Mouse (Mus musculus): ENCODE measurements at regions not wholly inside any gene's neighbourhood (a gene's known extent, or its start where the extent isn't known, plus 50 kb on each side); places are given as distances from the start of the nearest gene placed in this dataset.

- no peak overlapping the region for H3K9ac ChIP-seq (ENCODE audit: insufficient read depth, low read depth)
- TF ChIP-seq USF1 (IDR thresholded peaks at IDR 0.05; ENCODE audit: low read depth, low read length) = no peak
- no peak for TF ChIP-seq PAX5 (IDR thresholded peaks at IDR 0.05; ENCODE audit: low read length)
- TF ChIP-seq NELFE (IDR thresholded peaks at IDR 0.05; ENCODE audit: low read depth, low read length) = no peak
- TF ChIP-seq EP300 (IDR thresholded peaks at IDR 0.05; ENCODE audit: low read length) = no peak
- TF ChIP-seq JUN (IDR thresholded peaks at IDR 0.05; ENCODE audit: insufficient read depth, low read depth, low read length) = no peak
- no peak for TF ChIP-seq TBP (conservative IDR thresholded peaks at IDR 0.05; ENCODE audit: low read depth, low read length)
- no peak for TF ChIP-seq ZMIZ1 (IDR thresholded peaks at IDR 0.05; ENCODE audit: low read depth, low read length)
- no peak for TF ChIP-seq ETS1 (conservative IDR thresholded peaks at IDR 0.05; ENCODE audit: low read depth, low read length)
- TF ChIP-seq MEF2A (IDR thresholded peaks at IDR 0.05; ENCODE audit: borderline replicate concordance, low read depth, low read length) = no peak
- TF ChIP-seq ZC3H11A (IDR thresholded peaks at IDR 0.05; ENCODE audit: low read depth, low read length) = no peak
- TF ChIP-seq HCFC1 (IDR thresholded peaks at IDR 0.05; ENCODE audit: low read depth, low read length) = no peak
- no peak for TF ChIP-seq GABPA (IDR thresholded peaks at IDR 0.05; ENCODE audit: insufficient replicate concordance, low read depth, low read length)
- no peak for TF ChIP-seq JUND (conservative IDR thresholded peaks at IDR 0.05; ENCODE audit: low read depth, low read length)
- TF ChIP-seq RAD21 (IDR thresholded peaks at IDR 0.05; ENCODE audit: low read depth, low read length) = no peak
- no peak for TF ChIP-seq CHD2 (IDR thresholded peaks at IDR 0.05; ENCODE audit: low read length)
- no peak for TF ChIP-seq SMC3 (IDR thresholded peaks at IDR 0.05; ENCODE audit: low read depth, low read length)
- TF ChIP-seq ELF1 (IDR thresholded peaks at IDR 0.05; ENCODE audit: low read depth, low read length) = no peak
- TF ChIP-seq MAFK (IDR thresholded peaks at IDR 0.05; ENCODE audit: insufficient replicate concordance, low read length) = no peak
- no peak overlapping the region for H3K4me2 ChIP-seq (ENCODE audit: insufficient read depth, low read depth, poor library complexity, severe bottlenecking)
- H3K4me3 ChIP-seq (replicated peaks in 1 of 3; ENCODE audit: low read depth in 2 of 3, low read length in 2 of 3, poor library complexity in 1 of 3) = no peak overlapping the region
- no peak overlapping the region for H3K27ac ChIP-seq (ENCODE audit: insufficient read depth, low read depth)
- no peak for DNase-seq (ENCODE audit: extremely low read depth)
- dilution Hi-C loops (cut with MboI; ENCODE audit: extremely low pct_ligation_motif_present, extremely low pct_unique_long_range_greater_than_20kb, low sequenced_read_pairs) (no loop called here), in situ Hi-C loops (cut with MboI; ENCODE audit: low pct_ligation_motif_present, low pct_unique_long_range_greater_than_20kb, low sequenced_read_pairs) (no loop called here)
- no peaks in the 10 kb centered on the region for H3K36me3 ChIP-seq (replicated peaks in 1 of 2; ENCODE audit: control insufficient read depth in 1 of 2, insufficient read depth in 1 of 2, low read length in 1 of 2)
- peaks cover 0 to 11% of the 10 kb centered on the region in 2 experiments; a peak in 2 of 4 replicates for H3K4me1 ChIP-seq (ENCODE audit: control insufficient read depth in 1 of 2, insufficient read depth in 2 of 2)
- no peaks in the 10 kb centered on the region for H3K79me2 ChIP-seq (replicated peaks; ENCODE audit: control insufficient read depth, extremely low read depth, insufficient read depth, poor library complexity, severe bottlenecking)
- H3K27me3 ChIP-seq (replicated peaks) = no peaks in the 10 kb centered on the region
- H3K9me3 ChIP-seq (replicated peaks; ENCODE audit: low read length) = no peaks in the 10 kb centered on the region
Measured at GRCm38 (mm10) chr4:94365375-94365774, 191.0 kb upstream of the Gm10306 start.

GRCm38 (mm10) chr4:94367174-94367573 lies 189.2 kb upstream of the Gm10306 start:
- dilution Hi-C loops (cut with MboI; ENCODE audit: extremely low pct_ligation_motif_present, extremely low pct_unique_long_range_greater_than_20kb, low sequenced_read_pairs) = no loop called here
- Histone ChIP-seq H3K27ac (ENCODE audit: insufficient read depth, low read depth) (no peak overlapping the region), H3K4me3 (replicated peaks in 1 of 3; ENCODE audit: low read depth in 2 of 3, low read length in 2 of 3, poor library complexity in 1 of 3) (no peak overlapping the region), H3K9me3 (replicated peaks; ENCODE audit: low read length) (no peaks in the 10 kb centered on the region), H3K4me1 (ENCODE audit: control insufficient read depth in 1 of 2, insufficient read depth in 2 of 2) (no peaks in the 10 kb centered on the region), H3K9ac (ENCODE audit: insufficient read depth, low read depth) (no peak overlapping the region), H3K4me2 (ENCODE audit: insufficient read depth, low read depth, poor library complexity, severe bottlenecking) (no peak overlapping the region), H3K27me3 (replicated peaks) (no peaks in the 10 kb centered on the region), H3K36me3 (replicated peaks in 1 of 2; ENCODE audit: control insufficient read depth in 1 of 2, insufficient read depth in 1 of 2, low read length in 1 of 2) (no peaks in the 10 kb centered on the region), H3K79me2 (replicated peaks; ENCODE audit: control insufficient read depth, extremely low read depth, insufficient read depth, poor library complexity, severe bottlenecking) (no peaks in the 10 kb centered on the region)
- in situ Hi-C loops (cut with MboI; ENCODE audit: low pct_ligation_motif_present, low pct_unique_long_range_greater_than_20kb, low sequenced_read_pairs) = no loop called here
- TF ChIP-seq ETS1 (conservative IDR thresholded peaks at IDR 0.05; ENCODE audit: low read depth, low read length) = no peak
- no peak for TF ChIP-seq RAD21 (IDR thresholded peaks at IDR 0.05; ENCODE audit: low read depth, low read length)
- TF ChIP-seq ZMIZ1 (IDR thresholded peaks at IDR 0.05; ENCODE audit: low read depth, low read length) = no peak
- TF ChIP-seq ZC3H11A (IDR thresholded peaks at IDR 0.05; ENCODE audit: low read depth, low read length) = no peak
- no peak for TF ChIP-seq NRF1 (IDR thresholded peaks at IDR 0.05; ENCODE audit: low read depth, low read length)
- TF ChIP-seq ELF1 (IDR thresholded peaks at IDR 0.05; ENCODE audit: low read depth, low read length) = no peak
- no peak for DNase-seq (ENCODE audit: extremely low read depth)
